Mouse (Mus musculus): ENCODE results near the gene Chmp5.

Gene Chmp5

DNA sequence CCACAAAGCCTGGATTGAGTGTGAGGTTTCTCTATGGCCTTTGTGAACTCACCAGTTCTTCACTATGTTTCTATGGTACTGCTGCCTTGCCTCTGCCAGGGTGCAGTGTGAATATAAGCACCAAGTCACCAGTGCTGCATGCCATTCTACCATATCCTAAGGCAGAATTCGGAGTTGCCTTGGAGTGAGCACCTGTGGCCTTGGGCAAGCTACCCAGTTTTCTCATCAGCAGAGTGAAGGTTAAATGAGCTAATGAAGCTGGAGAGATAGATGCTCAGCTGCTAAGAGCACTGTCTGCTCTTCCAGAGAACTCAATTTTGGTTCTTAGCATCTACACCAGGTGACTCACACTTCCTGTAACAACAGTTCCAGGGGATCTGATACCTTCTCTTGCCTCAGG lies 25.8 kb downstream of the Chmp5 start:
- no peak for TF ChIP-seq GATA4 (IDR thresholded peaks at IDR 0.05; ENCODE audit: insufficient replicate concordance, low read length)

- no peak for TF ChIP-seq GATA4 (IDR thresholded peaks at IDR 0.05; ENCODE audit: insufficient replicate concordance, low read length)
Observed at GRCm38 (mm10) chr4:40975678-40976077, 27.5 kb downstream of the Chmp5 start.

DNA sequence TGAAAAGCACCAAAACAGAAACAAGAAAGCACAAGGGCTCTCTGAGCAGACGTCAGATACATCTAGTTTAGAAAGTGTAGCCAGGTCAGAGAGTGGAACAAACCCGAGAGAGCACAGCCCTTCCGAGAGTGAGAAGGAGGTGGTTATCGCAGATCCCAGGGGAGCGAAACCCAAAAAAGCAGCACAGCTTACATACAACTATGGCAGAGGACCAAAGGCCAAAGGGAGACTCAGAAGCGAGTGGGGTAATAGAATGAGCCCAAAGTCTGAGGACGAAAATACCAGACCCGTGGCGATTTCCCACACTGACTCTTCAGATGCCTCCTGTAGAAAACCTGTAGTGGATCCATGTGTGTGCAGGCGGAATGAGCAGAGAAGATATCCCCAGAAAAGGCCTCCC lies 28.4 kb downstream of the Chmp5 start:
- no peak for TF ChIP-seq GATA4 (IDR thresholded peaks at IDR 0.05; ENCODE audit: insufficient replicate concordance, low read length)

DNA sequence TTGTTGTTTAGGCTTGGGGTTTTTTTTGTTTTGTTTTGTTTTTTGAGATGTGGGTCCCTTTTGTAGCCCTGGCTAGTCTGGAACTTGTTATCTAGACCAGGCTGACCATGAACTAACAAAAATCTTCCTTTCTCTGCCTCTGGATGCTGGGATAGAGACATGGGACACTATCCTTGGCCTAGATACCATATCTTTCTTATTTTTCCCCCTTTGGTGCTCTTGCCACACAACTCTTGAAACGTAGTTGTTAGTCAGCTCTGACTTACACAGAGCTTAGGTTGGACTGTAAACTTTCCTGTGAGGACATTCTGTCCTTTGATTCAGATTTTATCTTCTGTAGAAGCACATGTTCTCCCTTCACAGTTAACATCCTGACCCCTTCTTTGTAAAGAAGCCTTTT lies 31.2 kb downstream of the Chmp5 start:
- TF ChIP-seq GATA4 (IDR thresholded peaks at IDR 0.05; ENCODE audit: insufficient replicate concordance, low read length), result no peak

- no peak for TF ChIP-seq GATA4 (IDR thresholded peaks at IDR 0.05; ENCODE audit: insufficient replicate concordance, low read length)
Observed at GRCm38 (mm10) chr4:40982486-40982885, 34.3 kb downstream of the Chmp5 start.

DNA sequence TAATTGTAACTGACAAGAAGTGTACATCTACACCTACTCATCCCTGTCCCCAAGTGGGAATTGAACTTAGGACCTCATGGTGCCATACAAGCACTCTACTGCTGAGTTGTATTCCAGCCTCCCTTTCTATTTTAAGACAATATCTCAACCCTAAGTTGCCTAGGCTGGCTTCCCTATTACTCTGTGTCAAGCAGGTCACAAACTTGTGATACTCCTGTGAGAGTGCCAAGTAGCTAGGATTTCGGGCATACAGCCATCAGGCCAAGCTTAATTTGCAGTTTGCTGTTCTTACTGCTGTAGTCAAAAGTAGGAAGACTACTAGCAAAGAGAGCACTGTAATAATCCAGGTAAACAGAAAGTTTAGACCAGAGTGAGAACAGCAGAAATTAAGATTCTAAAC lies 35.5 kb downstream of the Chmp5 start:
- no peak for TF ChIP-seq GATA4 (IDR thresholded peaks at IDR 0.05; ENCODE audit: insufficient replicate concordance, low read length)

- no peak for TF ChIP-seq GATA4 (IDR thresholded peaks at IDR 0.05; ENCODE audit: insufficient replicate concordance, low read length)
Observed at GRCm38 (mm10) chr4:40989633-40990032, 41.4 kb downstream of the Chmp5 start.

GRCm38 (mm10) chr4:40996302-40996701 lies 48.1 kb downstream of the Chmp5 start:
- TF ChIP-seq GATA4 (IDR thresholded peaks at IDR 0.05; ENCODE audit: insufficient replicate concordance, low read length), result no peak

- no peak for TF ChIP-seq GATA4 (IDR thresholded peaks at IDR 0.05; ENCODE audit: insufficient replicate concordance, low read length)
Observed at GRCm38 (mm10) chr4:40997916-40998315, 49.7 kb downstream of the Chmp5 start.

DNA sequence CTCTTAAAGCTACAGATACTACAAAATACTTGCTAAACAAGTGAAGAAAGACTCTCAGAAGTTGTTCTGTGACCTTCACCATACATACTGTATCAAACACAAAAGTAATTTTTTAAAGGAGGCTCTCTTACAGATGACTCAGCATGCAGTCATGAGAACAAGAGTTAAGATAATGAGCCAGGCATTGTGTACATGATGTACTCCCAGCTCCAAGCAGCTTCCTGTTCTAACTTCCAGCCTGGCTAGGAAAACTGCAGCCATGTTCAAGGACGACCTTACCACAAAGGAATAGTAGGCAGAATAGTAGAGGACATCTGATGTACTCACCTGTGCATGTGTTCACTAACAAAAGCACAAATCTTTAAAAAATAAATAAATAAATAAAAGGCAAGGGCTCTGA lies 52.1 kb downstream of the Chmp5 start:
- no peak for TF ChIP-seq GATA4 (IDR thresholded peaks at IDR 0.05; ENCODE audit: insufficient replicate concordance, low read length)

GRCm38 (mm10) chr4:41000842-41001639 lies 52.8 kb downstream of the Chmp5 start:
- no peak for TF ChIP-seq GATA4 (IDR thresholded peaks at IDR 0.05; ENCODE audit: insufficient replicate concordance, low read length)

DNA sequence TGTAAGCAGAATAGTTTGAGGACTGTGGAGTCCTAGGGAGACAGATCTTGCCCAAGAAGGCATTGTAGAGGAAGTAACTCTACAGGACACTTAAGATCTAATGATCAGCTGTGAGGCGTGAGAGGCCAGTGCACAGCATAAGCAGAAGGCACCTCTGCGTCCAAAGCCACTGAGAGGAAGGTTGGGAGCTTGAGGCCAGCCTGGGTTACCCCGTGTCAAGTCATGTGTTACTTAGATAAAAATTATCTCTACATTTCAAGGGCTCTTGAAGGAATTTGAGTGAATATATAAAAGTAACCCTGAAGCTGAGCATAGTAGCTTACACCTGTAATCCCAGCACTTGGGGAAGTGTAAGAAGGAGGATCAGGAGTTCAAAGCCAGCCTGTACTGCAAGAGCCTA lies 65.1 kb downstream of the Chmp5 start:
- no peak for TF ChIP-seq GATA4 (IDR thresholded peaks at IDR 0.05; ENCODE audit: insufficient replicate concordance, low read length)

All from liver, adult (tissue).